Mouse (Mus musculus): ENCODE measurements around the gene Tuba3b.
A peak's percentile ranks its signal among the peaks of the same experiment; 100 is the strongest.

The Tuba3b gene

DNA sequence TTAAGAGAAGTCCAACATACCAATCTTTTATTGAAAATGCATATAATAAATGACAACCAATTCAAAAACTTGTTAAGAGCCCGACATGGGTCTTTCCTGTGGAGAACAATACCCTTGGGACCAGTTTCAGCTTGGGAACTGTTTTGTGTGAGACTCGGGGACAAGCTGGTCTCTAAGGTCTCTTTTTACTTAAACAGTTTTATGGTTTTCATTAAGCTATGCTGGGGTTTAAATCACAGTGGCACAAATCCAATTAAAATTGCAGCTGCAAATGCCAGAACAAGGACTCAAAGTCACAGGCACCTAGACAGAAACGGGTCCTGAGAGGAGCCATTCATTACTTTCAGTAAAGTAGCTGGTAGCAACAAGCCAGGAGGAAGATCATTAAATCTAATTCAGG lies 10.4 kb upstream of the Tuba3b start:
- DNase-seq (ENCODE audit: low read depth, low spot score), result no peak

DNA sequence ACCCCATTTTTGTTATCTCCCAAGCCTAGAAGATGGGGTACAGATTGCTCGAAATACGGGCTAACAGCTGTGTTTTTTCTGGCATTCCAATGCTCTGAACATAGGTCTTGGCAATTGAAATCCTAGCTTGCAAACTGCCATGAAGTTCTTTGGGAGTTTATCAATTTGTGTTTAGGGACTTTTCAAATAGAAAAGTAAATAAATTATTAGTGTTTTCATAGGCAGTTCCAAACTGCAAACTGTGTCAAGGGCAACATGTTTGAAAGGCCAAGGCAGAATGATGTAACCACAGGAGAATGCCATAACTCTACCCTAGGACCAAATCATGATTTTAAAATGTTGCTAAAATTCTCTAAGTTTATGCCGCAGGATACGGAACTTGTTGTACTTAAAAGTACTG lies 7.8 kb upstream of the Tuba3b start:
- DNase-seq (ENCODE audit: low read depth, low spot score), result no peak

DNA sequence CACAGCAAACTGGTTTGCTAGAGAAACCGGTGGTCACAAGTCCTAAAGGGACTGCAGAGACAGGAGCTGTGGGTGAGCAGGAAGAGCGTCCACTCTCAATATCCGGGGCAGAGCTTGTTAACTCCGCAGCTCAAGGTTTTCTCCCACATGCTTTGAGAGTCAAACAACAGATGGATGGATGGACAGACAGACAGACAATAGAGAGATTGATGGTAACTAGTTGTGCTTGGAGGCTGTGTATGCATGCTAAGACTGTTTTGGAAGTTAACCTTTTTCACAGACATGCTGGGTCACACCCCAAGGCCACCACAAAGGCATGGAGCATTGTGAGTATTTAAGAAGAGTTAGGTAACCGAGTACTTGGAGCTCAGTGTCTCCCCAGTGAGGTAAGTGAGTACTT lies 6.9 kb upstream of the Tuba3b start:
- DNase-seq (ENCODE audit: low read depth, low spot score), result no peak

DNA sequence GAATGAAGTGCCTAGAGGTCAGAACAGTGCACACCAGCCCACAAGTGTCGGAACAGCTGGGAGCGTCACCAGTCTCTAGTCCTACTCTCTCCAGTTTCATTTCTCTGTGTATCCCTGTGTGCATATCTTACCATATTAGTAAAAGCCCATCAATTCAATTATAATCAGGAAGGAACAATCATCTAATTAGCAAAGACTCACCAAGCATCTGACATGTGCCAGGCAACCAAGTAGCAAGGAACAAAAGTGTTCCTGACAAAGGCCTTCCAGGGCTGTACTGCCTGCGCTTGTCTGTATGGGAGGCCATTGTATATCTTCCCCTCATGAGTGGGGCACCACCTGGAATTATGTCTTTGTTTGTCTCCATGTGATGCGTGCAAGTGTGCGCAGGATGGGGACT lies 4.7 kb upstream of the Tuba3b start:
- DNase-seq (ENCODE audit: low read depth, low spot score), result no peak

DNA sequence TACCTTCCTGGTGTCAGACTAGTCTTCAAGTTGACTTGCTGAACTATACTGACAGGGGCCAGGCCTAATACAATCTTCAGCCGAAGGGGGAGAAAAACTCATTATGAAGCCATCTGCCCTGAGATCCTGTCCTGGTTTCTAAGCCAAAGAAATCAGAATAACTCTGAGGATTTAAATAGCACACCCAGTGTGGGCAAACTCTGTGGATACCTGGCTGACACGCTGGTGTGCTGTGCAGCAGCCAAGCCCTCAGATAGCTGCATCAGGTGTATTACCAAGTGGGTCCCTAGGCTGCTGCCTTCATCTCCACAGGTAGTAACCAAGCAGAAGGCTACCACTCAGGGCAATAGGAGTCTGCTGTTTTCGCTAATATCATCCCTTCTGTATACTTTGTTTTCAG lies 2.9 kb upstream of the Tuba3b start:
- no peak for DNase-seq (ENCODE audit: low read depth, low spot score)

DNA sequence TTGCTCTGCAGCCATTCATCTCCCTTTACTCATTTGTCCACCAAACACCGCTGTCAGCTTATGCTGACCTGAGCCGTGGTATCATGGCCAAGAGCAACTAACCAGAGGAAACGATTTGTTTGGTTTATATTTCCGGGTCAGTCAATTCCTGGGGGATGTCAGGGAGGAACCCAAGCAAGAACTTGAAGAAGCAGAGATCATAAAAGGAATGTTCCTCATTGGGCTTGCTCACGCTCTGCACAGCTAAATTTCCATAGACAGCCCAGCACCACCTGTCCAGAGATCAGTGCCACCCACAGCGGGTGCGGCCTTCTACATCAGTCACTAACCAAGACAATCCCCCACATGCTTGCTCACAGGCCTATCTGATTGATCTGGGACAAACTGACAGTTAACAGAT lies 1.3 kb upstream of the Tuba3b start, which contains the start of gene Lmntd1:
TSS of gene Lmntd1 (minus strand) at position 101 of the 400 bp plus-strand sequence.
- no peak for DNase-seq (ENCODE audit: low read depth, low spot score)

DNA sequence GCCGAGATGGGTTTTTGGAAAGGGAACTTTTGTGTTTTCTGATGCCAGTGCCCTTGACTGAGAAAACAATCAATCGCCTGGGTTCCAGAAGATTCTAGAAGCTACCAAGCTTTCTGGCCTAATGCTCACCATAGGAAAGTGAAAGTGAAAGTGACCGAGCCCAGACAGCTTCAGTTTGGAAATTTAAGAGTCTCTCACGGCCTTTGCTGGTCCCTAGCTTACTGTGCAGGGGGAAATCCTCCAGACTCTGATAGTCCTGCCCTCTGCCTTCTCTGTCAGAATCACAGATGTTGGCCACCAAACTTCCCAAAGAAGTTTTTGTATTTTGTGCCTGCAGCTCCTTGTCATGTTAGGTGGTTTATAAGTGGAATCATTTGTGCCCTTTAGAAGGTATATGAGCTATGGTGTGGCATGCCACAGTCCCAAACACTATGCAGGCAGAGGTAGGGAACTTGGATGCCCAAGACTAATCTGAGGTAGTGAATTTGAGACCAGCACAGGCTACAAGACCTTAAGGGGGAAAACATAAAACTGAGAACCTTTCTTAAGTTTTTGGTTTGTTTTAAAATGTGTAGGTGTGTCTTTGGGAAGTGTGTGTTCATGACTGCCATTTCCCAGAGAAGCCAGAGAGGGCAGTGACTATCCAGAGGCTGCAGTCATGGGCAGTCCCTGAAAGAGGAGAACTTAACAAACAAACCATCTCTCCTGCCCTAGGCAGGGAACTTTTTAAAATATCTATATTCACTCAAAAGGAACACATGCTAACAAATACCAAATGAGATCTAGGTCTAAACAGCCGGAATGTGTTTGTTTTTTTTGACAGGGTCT lies 1.1 kb downstream of the Tuba3b start:
- DNase-seq (ENCODE audit: low read depth, low spot score), result peak; percentile 66

DNA sequence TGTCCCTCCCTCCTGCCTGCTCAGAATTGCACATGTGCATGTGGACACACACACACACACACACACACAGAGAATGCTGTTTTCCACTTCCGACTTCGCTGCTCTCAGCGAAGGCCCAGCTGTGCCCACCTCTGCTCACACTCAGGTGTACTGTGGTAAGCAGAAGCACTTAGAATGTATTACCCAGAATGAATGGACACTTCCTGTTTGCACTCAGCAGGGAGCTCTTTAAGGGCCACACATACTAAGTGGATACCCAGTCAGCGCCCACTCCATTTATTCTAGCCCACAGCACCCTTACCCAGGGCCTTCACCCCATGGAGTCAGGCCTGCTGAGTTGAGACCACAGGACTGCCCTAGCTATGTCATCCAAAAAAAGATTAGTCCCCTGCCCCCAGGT lies 7.6 kb downstream of the Tuba3b start:
- DNase-seq (ENCODE audit: low read depth, low spot score), result no peak

DNA sequence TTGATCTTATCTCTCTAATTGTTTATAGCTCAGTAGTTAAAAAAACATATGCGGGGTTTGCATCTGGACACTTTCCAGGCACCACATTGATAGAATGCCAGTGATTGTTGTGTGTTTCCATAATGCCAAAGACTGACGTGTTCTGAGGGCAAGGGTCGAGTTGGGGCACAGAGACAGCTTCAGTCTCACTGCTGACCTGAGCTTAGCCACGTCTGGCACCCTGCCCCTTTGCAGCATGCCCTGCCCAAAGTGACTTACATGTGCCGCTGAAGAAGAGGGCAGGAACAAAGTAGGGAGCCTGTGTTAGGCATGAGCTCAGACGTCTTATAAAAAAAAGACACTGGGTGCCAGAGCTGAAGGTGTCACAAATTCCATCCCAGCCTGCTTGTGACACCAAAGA lies 14.7 kb downstream of the Tuba3b start:
- DNase-seq (ENCODE audit: low read depth, low spot score), result no peak

DNA sequence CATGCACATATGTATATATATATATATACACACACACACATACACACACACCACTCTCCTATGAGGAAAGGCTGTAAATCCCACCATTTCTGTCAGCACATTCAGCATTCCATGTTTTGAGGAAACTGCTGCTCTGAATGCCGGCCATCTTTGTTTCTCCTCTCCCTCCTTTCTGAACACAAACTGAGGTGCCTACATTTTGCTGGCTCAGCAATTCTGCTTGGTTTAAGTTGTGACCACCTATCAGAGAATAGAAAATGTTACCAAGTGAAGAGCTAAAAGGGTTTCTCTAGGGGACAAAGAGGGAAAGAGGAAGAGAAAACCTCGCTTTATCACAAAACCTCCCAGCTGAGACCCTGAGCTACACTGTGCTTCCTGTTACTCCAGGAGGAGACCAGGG lies 18.9 kb downstream of the Tuba3b start:
- no peak for DNase-seq (ENCODE audit: low read depth, low spot score)

DNA sequence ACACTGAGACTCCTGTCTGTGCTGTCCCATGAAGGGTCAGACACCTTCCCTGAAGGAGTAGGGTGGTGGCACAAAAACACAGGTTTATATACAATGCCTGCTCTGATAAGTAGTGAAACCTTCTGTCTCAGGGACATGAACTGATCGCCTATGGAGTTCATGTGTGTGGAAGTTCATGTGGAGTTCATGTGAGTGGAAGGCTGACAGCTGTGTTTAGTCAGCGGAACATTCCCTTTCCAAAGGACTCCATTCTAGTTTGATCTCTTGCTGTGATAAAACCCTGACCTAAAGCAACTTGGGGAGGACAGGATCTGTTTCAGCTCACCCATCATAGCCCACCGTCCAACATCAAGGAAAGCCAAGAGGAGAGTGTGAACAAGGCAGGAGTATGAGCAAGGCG lies 21.1 kb downstream of the Tuba3b start:
- DNase-seq (ENCODE audit: low read depth, low spot score), result no peak

DNA sequence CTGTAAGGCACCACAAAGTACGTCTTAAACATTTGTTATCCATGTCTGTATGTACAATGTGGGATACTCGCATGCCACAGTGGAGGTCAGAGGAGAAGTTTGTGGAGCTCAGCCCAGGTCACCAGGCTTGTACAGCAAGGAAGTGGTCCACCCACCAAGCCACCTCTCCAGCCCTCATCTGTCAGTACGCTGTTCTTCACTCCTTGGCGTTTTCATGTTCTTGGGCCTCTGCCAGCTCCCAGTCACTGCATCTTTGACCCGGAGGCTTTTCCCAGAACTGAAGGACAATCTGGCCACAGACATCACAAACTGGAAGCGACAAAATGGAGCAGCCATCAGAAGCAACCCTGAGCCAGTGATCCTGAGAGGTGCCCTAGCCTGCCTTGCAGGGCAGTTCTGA lies 22.7 kb downstream of the Tuba3b start:
- no peak for DNase-seq (ENCODE audit: low read depth, low spot score)

DNA sequence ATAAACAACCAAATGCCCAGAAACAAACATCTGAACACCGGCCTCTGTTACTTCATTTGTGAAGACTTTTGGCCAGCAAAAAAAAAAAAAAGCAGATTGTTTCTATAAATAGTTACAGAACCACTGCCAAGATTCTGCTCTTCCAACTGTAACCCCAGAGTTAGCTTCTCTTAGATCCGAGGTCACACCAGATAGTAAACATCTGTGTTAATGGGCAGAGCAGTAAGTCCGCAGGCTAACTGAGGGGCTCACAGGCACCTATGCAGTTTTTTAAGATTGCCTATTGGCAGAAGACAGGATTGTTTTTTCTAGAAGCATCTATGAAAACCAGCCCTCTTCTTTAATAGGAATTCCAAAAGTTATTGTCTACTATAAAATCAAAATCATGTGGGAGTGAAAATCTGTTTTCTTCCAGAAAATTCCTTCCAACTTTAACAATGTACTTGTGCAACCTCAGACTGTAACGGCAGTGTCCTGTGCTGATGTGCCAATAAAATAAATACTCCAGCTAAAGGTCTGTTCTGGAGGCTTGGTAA lies 25.5 kb downstream of the Tuba3b start:
- no peak for DNase-seq (ENCODE audit: low read depth, low spot score)

DNA sequence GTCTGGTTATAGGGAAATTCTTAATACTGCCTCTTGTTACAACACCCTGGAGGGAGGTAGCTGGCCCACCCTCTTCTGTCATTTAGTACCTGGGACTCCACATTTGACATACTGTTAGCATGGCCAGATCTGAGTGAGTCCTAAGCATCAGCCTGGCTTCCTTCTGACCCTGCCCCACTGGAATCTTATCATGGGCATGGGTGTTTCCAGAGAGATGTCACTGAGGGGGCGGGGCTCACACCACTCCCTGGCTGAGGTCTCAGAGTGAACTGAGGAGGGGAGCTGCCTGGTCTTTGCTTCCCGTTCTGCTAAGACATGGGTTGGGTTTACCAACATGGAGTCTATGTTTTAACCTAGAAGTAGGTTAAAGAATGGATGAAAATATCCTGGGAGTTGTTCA lies 36.4 kb downstream of the Tuba3b start:
- DNase-seq (ENCODE audit: low read depth, low spot score), result no peak

DNA sequence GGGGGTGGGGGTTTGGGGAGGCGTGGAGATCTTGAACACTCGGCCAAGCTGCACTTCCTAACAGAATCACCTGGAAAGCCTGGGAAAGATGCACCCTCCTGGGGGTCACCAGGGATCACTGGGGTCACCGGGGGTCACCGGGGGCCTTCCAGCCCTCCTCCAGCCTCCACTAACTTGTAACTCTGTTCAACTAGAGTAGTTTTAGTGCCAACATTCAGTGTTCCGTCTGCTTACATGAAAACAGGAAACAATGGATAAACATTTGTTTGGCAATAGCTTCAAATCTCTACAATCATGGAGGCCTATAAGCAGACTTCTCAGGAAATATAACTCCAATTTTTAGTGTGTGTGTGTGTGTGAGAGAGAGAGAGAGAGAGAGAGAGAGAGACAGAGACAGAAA lies 37.4 kb downstream of the Tuba3b start:
- no peak for DNase-seq (ENCODE audit: low read depth, low spot score)

DNA sequence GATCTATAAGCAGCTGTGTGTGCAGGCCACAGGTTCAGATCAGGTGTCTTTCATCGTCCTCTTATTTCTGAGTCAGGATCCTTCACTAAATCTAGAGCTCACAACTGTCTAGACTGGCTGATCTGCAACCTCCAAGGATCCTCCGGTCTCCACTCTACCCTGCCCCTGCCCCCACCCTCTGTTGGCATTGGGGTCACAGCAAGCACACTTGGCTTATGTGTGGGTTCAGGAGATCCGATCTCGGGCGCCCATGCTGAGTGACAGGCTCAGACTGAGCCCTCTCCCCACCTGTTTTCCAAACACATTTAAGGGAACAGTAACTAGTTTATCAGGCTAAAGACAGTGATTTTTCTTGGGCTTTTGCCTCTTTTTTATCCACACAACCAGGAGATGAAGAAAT lies 38.1 kb downstream of the Tuba3b start:
- no peak for DNase-seq (ENCODE audit: low read depth, low spot score)

DNA sequence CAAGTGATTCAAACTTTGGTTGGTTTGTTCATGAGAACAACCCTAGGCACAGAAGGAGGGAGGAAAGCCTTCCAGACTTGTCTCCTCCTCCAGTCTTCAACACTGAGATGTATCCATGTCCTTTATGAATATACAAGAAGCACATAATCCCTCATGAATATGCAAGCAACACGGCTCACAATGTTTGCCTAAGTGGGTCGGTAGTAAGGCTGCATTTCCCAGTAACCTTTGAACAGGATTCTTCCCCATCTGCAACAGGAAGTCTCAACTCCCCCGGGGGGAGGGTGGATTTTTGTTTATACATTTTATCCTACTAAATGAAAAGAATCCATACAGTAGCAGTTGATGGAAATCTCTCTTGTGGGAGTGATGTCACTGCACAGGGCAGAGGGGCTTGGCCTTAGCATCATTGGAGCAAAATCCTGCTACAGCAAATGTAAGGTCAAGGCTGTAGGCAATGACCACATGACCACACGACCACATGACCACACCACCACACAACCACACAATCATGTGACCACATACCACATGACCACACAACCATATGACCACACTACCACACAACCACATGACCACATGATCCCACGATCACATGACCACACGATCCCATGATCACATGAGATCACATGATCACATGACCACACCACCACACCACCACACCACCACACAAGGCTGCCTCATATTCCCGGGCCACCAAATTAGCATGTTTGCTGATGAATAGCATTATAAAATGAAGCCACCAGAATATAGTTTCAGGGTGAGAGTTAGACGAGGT lies 38.7 kb downstream of the Tuba3b start:
- no peak for DNase-seq (ENCODE audit: low read depth, low spot score)

DNA sequence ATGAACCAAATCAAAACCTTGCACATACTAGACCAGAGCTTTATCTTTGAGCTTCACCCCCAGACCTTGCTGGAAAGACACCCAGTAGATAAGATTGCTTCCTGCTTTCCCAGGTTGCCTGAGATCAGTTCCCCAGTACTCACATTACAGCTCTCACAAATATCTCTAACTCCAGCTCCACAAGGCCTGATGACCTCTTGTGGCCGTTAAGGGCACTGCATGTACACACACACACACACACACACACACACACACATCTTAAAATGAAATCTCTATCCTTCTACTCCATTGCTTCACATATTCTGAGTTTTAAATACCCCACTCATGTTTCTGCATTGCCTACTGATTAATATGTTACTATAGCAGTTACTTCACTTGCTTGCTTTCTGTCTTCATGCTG lies 40.1 kb downstream of the Tuba3b start:
- no peak for DNase-seq (ENCODE audit: low read depth, low spot score)

DNA sequence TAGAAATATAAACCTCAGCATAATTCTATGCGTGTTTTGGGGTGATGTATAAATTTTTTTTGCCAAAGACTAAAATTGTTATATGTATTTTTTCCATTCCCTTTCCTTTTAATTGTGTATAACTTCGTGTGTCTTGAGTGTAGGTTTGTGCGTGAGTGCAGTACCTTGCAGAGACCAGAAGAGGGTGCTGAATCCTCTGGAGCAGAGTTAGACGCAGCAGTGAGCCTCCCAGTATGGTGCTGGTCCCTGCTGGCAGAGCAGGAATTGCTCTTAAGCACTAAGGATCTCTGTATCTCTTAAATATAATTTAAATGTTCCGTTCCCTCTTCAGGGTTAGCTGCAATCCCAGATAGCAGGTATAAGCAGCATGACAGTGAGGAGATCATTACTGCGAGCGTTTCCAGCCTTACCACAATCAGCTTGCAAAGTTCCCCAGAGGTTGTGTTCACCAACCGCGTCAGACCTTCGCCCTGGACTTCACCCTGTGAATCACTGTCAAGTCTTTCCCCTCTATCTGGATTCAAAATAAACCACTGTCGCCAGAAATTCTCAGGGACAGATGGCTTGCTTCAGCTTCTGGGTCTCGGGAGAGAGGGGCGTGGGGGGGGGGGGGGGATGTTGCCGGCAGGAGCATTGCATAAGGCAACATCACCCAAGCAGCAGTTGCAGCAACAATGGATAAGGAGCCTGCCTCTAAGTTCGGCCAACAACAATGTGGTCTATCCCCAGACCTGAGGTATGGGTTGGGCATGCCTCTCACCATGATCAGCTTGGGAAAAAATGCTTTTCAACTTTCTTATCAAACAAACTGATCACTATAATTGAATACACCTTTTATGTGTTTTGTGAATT lies 41.4 kb downstream of the Tuba3b start:
- DNase-seq (ENCODE audit: low read depth, low spot score), result no peak

DNA sequence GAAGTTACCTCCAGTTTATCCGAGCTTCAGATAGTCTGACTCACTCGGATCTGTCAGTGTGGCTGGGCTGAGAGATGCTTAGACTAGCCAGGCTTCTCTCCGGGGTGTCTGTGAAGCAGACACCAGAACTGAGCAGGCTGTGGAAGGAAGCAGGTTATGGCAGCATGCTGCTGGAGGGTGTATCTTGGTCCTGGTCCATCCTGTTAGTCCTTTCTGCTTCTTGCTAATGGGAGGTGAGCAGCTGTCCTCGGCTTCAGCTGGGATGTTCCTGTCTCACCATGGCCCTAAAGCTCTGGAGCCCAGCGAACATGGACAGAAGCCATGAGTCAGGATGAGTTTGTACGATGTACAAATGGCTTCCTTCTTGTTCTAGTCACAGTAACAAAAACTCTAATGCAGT lies 43.6 kb downstream of the Tuba3b start:
- DNase-seq (ENCODE audit: low read depth, low spot score), result no peak

DNA sequence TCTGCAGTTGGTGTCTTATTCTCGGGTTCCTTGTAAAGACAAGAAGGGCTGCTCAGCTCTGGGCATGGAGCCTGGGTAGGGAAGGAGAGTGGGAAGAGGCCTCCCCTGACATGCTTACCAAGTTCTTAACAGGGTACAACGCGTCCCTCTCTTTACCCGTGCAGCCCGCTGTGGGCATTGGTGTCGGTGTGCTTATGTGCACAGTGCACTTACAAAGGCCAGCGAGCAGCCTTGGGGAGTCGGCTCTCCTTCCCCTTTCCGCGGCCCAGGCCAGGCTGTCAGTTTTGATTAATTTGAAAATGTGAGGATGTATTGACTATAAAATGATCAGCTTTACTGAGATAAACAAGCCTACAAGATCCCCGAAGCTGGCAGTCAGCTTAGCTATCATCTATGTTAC lies 45.4 kb downstream of the Tuba3b start:
- DNase-seq (ENCODE audit: low read depth, low spot score), result no peak

DNA sequence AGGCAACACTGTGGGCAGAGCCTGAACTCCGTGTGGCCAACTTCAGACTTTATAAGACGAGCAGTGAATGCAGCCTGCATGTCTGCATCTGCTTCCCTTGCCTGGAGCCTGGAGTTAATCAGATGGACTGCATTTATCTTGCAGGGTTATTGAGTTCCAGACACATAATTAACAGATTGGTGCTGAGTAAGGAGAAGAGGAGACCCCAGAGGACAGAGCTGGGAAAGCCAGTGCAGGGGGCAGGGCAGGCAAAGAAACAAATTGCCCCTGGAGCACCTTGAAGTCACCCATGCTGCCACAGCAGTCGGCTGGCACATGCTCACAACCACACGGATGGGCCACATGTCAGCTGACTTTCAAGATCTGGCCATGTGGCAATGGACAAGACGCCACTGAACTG lies 48.7 kb downstream of the Tuba3b start:
- no peak for DNase-seq (ENCODE audit: low read depth, low spot score)

Measured in CD4-positive helper T cell, adult 2 months (primary cell).